ENCODE assay signal across 8 mouse cellular contexts in the genomic region with DNA sequence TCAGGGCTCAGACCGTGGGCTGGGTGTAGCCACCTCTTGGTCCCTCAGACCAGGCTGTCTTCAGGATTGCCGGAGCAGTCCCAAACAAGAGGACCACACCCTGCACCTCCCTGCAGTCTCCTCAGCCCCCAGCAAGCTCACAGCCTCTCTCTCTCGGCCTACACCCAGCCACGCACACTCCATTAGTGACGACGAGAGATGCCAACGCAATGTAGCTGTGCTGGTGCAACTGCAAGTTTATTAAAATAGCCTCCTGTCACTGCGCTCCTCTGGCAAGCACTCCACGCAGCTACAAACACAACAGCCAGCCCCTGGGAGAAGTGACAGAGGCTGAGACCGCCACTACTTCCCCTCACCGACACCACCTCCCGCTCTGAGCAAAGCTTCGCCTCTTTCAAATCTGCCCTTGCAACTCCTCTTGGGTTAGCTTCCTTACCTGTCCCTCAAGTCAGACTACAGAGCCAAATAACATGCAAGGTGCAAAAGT. TPM values are rescaled to one million over a fixed set of nuclear protein-coding genes. Genes with fewer than 3 reads are reported as not detected.
DNase-seq lines count a peak whose midpoint lies in the region; ATAC-seq and TF ChIP-seq lines count a peak whose summit lies in the region.

No protein-coding gene starts in this region.

- H3K36me3 ChIP-seq in heart, postnatal 0 days (replicated peaks; ENCODE audit: control insufficient read depth, insufficient read depth, low read length), result peaks cover 10% of the 10 kb centered on the region; the same call in 1 of the 2 replicates
- no peaks in the 10 kb centered on the region for H3K36me3 ChIP-seq in midbrain, embryonic 12.5 days

- peak; percentile 25 for ATAC-seq in heart, postnatal 0 days (ENCODE audit: insufficient read depth, low read depth)
- no peak for ATAC-seq in midbrain, embryonic 12.5 days (ENCODE audit: low FRiP score, low read depth)

- H3K27ac ChIP-seq in heart, postnatal 0 days (ENCODE audit: low read depth), result peak overlapping the region; percentile 82
- 0 out of 2 replicates have a peak overlapping the region, but pooled peaks have one; percentile 22 for H3K27ac ChIP-seq in midbrain, embryonic 12.5 days (replicated peaks)

- TF ChIP-seq CTCF in heart, postnatal 0 days (IDR thresholded peaks at IDR 0.05; ENCODE audit: low read depth), result no peak

- peaks cover 25% of the 10 kb centered on the region for H3K27me3 ChIP-seq in heart, postnatal 0 days (ENCODE audit: control insufficient read depth, insufficient read depth, low read length)
- peaks cover 100% of the 10 kb centered on the region for H3K27me3 ChIP-seq in midbrain, embryonic 12.5 days

- peak overlapping the region; percentile 56 for H3K4me2 ChIP-seq in heart, postnatal 0 days (ENCODE audit: low read depth, low read length)
- 0 out of 2 replicates have a peak overlapping the region, but pooled peaks have one; percentile 19 for H3K4me2 ChIP-seq in midbrain, embryonic 12.5 days (replicated peaks)

- peaks cover 24% of the 10 kb centered on the region for H3K4me1 ChIP-seq in heart, postnatal 0 days (ENCODE audit: control insufficient read depth, insufficient read depth)
- H3K4me1 ChIP-seq in midbrain, embryonic 12.5 days, result peaks cover 65% of the 10 kb centered on the region

- H3K9ac ChIP-seq in heart, postnatal 0 days (replicated peaks; ENCODE audit: low read depth, low read length), result no peak overlapping the region
- H3K9ac ChIP-seq in midbrain, embryonic 12.5 days (replicated peaks), result no peak overlapping the region

- TF ChIP-seq EP300 in heart, postnatal 0 days (IDR thresholded peaks at IDR 0.05; ENCODE audit: low read depth), result no peak

- H3K4me3 ChIP-seq in heart, postnatal 0 days (ENCODE audit: low read depth, low read length), result no peak overlapping the region
- 0 out of 2 replicates have a peak overlapping the region, but pooled peaks have one; percentile 5 for H3K4me3 ChIP-seq in midbrain, embryonic 12.5 days

- WGBS in heart, postnatal 0 days, result 23% methylated on average over 13 of the region's 13 CpGs
- WGBS in midbrain, embryonic 12.5 days, result 2% methylated on average over 13 of the region's 13 CpGs

- peak; percentile 72 for DNase-seq in cerebellum, adult 9-11 months
- no peak for DNase-seq in cerebellum, adult 9-10 months
- peak; percentile 72 for DNase-seq in lung, postnatal 10 days
- DNase-seq in lung, postnatal 14 days, result no peak
- DNase-seq in heart, postnatal 0 days (ENCODE audit: low spot score), result no peak
- no peak for DNase-seq in natural killer cell, adult 2 months (ENCODE audit: low spot score in 2 of 2)
- DNase-seq in adrenal gland, adult (ENCODE audit: inconsistent age in 2 of 2, low spot score in 1 of 2), result no peak

- no peaks in the 10 kb centered on the region for H3K9me3 ChIP-seq in heart, postnatal 0 days (replicated peaks; ENCODE audit: control insufficient read depth, low read length)
- H3K9me3 ChIP-seq in midbrain, embryonic 12.5 days, result no peaks in the 10 kb centered on the region

RNA-seq across cellular contexts. Expression of a gene that starts 25.0 kb away (rescaled TPM):
- 41.9 and 48.5 TPM in 2 replicates for total RNA-seq in heart, postnatal 0 days (2014; rRNA removed; ENCODE audit: low replicate concordance)
- polyA plus RNA-seq in heart, postnatal 0 days (2015; fragmentation: Nextera tagmentation; extraction: Ambion mirVana), result 18.2 TPM in 2 replicates
- 6.6 and 8.5 TPM in 2 replicates for polyA plus RNA-seq in midbrain, embryonic 12.5 days (2016; fragmentation: Nextera tagmentation; extraction: Ambion mirVana)

RNA-seq across cellular contexts. Expression of a gene that starts 47.5 kb away (rescaled TPM):
- total RNA-seq in heart, postnatal 0 days (2014; rRNA removed; ENCODE audit: low replicate concordance), result 2.1 and 15.4 TPM in 2 replicates
- 6.2 and 8.0 TPM in 2 replicates for polyA plus RNA-seq in heart, postnatal 0 days (2015; fragmentation: Nextera tagmentation; extraction: Ambion mirVana)
- 5.0 and 6.1 TPM in 2 replicates for polyA plus RNA-seq in midbrain, embryonic 12.5 days (2016; fragmentation: Nextera tagmentation; extraction: Ambion mirVana)

RNA-seq across cellular contexts. Expression of a gene that starts 52.3 kb away (rescaled TPM):
- 1.0 TPM in 1 of 2 replicates, not detected in the other for total RNA-seq in heart, postnatal 0 days (2014; rRNA removed; ENCODE audit: low replicate concordance)
- polyA plus RNA-seq in heart, postnatal 0 days (2015; fragmentation: Nextera tagmentation; extraction: Ambion mirVana), result 3.0 and 3.1 TPM in 2 replicates
- 2.0 and 2.4 TPM in 2 replicates for polyA plus RNA-seq in midbrain, embryonic 12.5 days (2016; fragmentation: Nextera tagmentation; extraction: Ambion mirVana)

RNA-seq across cellular contexts. Expression of a gene that starts 56.2 kb away (rescaled TPM):
- 47.1 and 49.8 TPM in 2 replicates for total RNA-seq in heart, postnatal 0 days (2014; rRNA removed; ENCODE audit: low replicate concordance)
- 48.1 and 50.0 TPM in 2 replicates for polyA plus RNA-seq in heart, postnatal 0 days (2015; fragmentation: Nextera tagmentation; extraction: Ambion mirVana)
- 36.1 and 36.6 TPM in 2 replicates for polyA plus RNA-seq in midbrain, embryonic 12.5 days (2016; fragmentation: Nextera tagmentation; extraction: Ambion mirVana)

Comparison
In these comparisons a context has a peak if more than half of its experiments do, and no peak if none do; other contexts are left out.
1. DNase-seq: peak in cerebellum, adult 9-11 months (single experiment) and lung, postnatal 10 days (single experiment); none in cerebellum, adult 9-10 months (single experiment), lung, postnatal 14 days (single experiment), heart, postnatal 0 days (single experiment), natural killer cell, adult 2 months (0 of 2) and adrenal gland, adult (0 of 2).